Mouse (Mus musculus): ENCODE results near the gene Dapl1.
A peak's percentile ranks its signal among the peaks of the same experiment; 100 is the strongest.

The Dapl1 gene

GRCm38 (mm10) chr2:59471051-59471948, 13.2 kb upstream of the Dapl1 start:
- no peak for DNase-seq (ENCODE audit: low read depth, low spot score)

- DNase-seq (ENCODE audit: low read depth, low spot score) = no peak
Observed at GRCm38 (mm10) chr2:59474336-59474735, 10.1 kb upstream of the Dapl1 start.

GRCm38 (mm10) chr2:59485080-59485479, 627 bp downstream of the Dapl1 start:
- no peak for DNase-seq (ENCODE audit: low read depth, low spot score)

GRCm38 (mm10) chr2:59485657-59486056, 1.2 kb downstream of the Dapl1 start:
- DNase-seq (ENCODE audit: low read depth, low spot score) = no peak

- no peak for DNase-seq (ENCODE audit: low read depth, low spot score)
Observed at GRCm38 (mm10) chr2:59486196-59486845, 1.9 kb downstream of the Dapl1 start.

- DNase-seq (ENCODE audit: low read depth, low spot score) = no peak
Observed at GRCm38 (mm10) chr2:59488235-59488634, 3.8 kb downstream of the Dapl1 start.

- DNase-seq (ENCODE audit: low read depth, low spot score) = no peak
Observed at GRCm38 (mm10) chr2:59490353-59490752, 5.9 kb downstream of the Dapl1 start.

- no peak for DNase-seq (ENCODE audit: low read depth, low spot score)
Observed at GRCm38 (mm10) chr2:59493445-59494085, 9.1 kb downstream of the Dapl1 start.

- no peak for DNase-seq (ENCODE audit: low read depth, low spot score)
Observed at GRCm38 (mm10) chr2:59499146-59499545, 14.7 kb downstream of the Dapl1 start.

GRCm38 (mm10) chr2:59499717-59500116, 15.3 kb downstream of the Dapl1 start:
- no peak for DNase-seq (ENCODE audit: low read depth, low spot score)

GRCm38 (mm10) chr2:59509061-59509460, 24.6 kb downstream of the Dapl1 start:
- no peak for DNase-seq (ENCODE audit: low read depth, low spot score)

- DNase-seq (ENCODE audit: low read depth, low spot score) = no peak
Observed at GRCm38 (mm10) chr2:59510416-59510815, 26.0 kb downstream of the Dapl1 start.

GRCm38 (mm10) chr2:59510882-59511281, 26.4 kb downstream of the Dapl1 start:
- DNase-seq (ENCODE audit: low read depth, low spot score) = no peak

- no peak for DNase-seq (ENCODE audit: low read depth, low spot score)
Observed at GRCm38 (mm10) chr2:59520663-59521062, 36.2 kb downstream of the Dapl1 start.

- peak; percentile 60 for DNase-seq (ENCODE audit: low read depth, low spot score)
Observed at GRCm38 (mm10) chr2:59522079-59522684, 37.7 kb downstream of the Dapl1 start.

- DNase-seq (ENCODE audit: low read depth, low spot score) = peak; percentile 33
Observed at GRCm38 (mm10) chr2:59523526-59523925, 39.1 kb downstream of the Dapl1 start.

GRCm38 (mm10) chr2:59526893-59527292, 42.4 kb downstream of the Dapl1 start:
- no peak for DNase-seq (ENCODE audit: low read depth, low spot score)

GRCm38 (mm10) chr2:59529574-59530080, 45.2 kb downstream of the Dapl1 start:
- no peak for DNase-seq (ENCODE audit: low read depth, low spot score)

- no peak for DNase-seq (ENCODE audit: low read depth, low spot score)
Observed at GRCm38 (mm10) chr2:59530811-59531210, 46.4 kb downstream of the Dapl1 start.

- DNase-seq (ENCODE audit: low read depth, low spot score) = no peak
Observed at GRCm38 (mm10) chr2:59532999-59533398, 48.5 kb downstream of the Dapl1 start.

GRCm38 (mm10) chr2:59533504-59533903, 49.1 kb downstream of the Dapl1 start:
- no peak for DNase-seq (ENCODE audit: low read depth, low spot score)
